Mouse (Mus musculus) liver, embryonic 16.5 days (tissue): Measurements from ENCODE around the gene Mzf1. TPM values are rescaled to one million over a fixed set of nuclear protein-coding genes. Genes with fewer than 3 reads are reported as not detected.

ENCODE experiments used
- ATAC-seq: fragments of 200-750 bp; cut with Nextera tagmentation; 2 replicates; pipeline ENCODE4 v1.8.0; 2017; ENCODE audit warnings: low read depth, mild to moderate bottlenecking, moderate number of reproducible peaks, moderate library complexity
- H3K27ac ChIP-seq: fragments of 300-500 bp; sonication (generic); 2 replicates; pipeline ENCODE4 v1.5.1; 2014; ENCODE audit warnings: mild to moderate bottlenecking, low read length
- H3K27me3 ChIP-seq: fragments of 300-500 bp; sonication (generic); 2 replicates; pipeline ENCODE4 v1.6.1; 2014; ENCODE audit warnings: low read depth, low read length, mixed read lengths; ENCODE audit not compliant: control insufficient read depth, insufficient read depth
- H3K36me3 ChIP-seq: fragments of 300-500 bp; sonication (generic); 2 replicates; pipeline ENCODE4 v1.6.1; 2014; ENCODE audit warnings: mild to moderate bottlenecking; ENCODE audit not compliant: control insufficient read depth, insufficient read depth
- H3K4me1 ChIP-seq: fragments of 300-500 bp; sonication (generic); 2 replicates; pipeline ENCODE4 v1.6.1; 2014; ENCODE audit warnings: low read depth, low read length, mixed read lengths; ENCODE audit not compliant: control insufficient read depth
- H3K4me2 ChIP-seq: fragments of 300-500 bp; sonication (generic); 2 replicates; pipeline ENCODE4 v1.6.1; 2014; ENCODE audit warnings: low read depth, low read length, mixed read lengths
- H3K4me3 ChIP-seq: fragments of 300-500 bp; sonication (generic); 2 replicates; pipeline ENCODE4 v1.5.1; 2014; ENCODE audit warnings: low read depth, mild to moderate bottlenecking, low read length
- H3K9ac ChIP-seq: fragments of 300-500 bp; sonication (generic); 2 replicates; pipeline ENCODE4 v1.6.1; 2014; ENCODE audit warnings: low read depth, low read length
- H3K9me3 ChIP-seq: fragments of 300-500 bp; sonication (generic); replicated peaks from 2 replicates; pipeline ENCODE4 v1.6.1; 2016; ENCODE audit warnings: low read length; ENCODE audit not compliant: control insufficient read depth
- WGBS: fragments of 180-500 bp; shearing (Covaris S2); extraction: QIAGEN DNeasy Blood & Tissue Kit; methylation state at CpG from one replicate; pipeline ENCODE4 v1.1.7; 2014; ENCODE audit not compliant: insufficient replicate concordance; 5-methylcytosine and 5-hydroxymethylcytosine counted together
- polyA plus RNA-seq: library from polyadenylated mRNA; unstranded; fragments of >200 nt; fragmentation: Nextera tagmentation; extraction: Ambion mirVana; gene quantifications from 2 replicates; pipeline ENCODE4 v1.2.1, GENCODE M21; 2015

Mzf1 gene
- polyA plus RNA-seq, 1 experiment from 2014 or later = 0.50 TPM

- peak; percentile 90 for ATAC-seq
Observed at GRCm38 (mm10) chr7:13037901-13038555, 16.5 kb downstream of the Mzf1 start, which contains the start of gene Ube2m. Gene Ube2m (minus strand): TSS chr7:13038275.

GRCm38 (mm10) chr7:13037366-13037765 lies 17.2 kb downstream of the Mzf1 start:
- Histone ChIP-seq H3K9me3 (no peaks in the 10 kb centered on the region), H3K4me3 (peak overlapping the region; percentile 89), H3K27me3 (peaks cover 3% of the 10 kb centered on the region), H3K27ac (peak overlapping the region; percentile 98), H3K4me2 (peak overlapping the region; percentile 94), H3K9ac (peak overlapping the region; percentile 97), H3K36me3 (peaks cover 15% of the 10 kb centered on the region), H3K4me1 (peaks cover 41% of the 10 kb centered on the region)
- WGBS = 0% methylated on average over 32 of the region's 33 CpGs
- ATAC-seq = peak; percentile 5

More at GRCm38 (mm10) chr7:13037901-13038555, 16.5 kb downstream of the Mzf1 start, which contains the start of gene Ube2m:
- WGBS = under 1% methylated on average over 64 of the region's 65 CpGs
- H3K27ac ChIP-seq = peak within 1 kb of the TSS; percentile 98
- H3K4me1 ChIP-seq = peaks cover 41% of the 10 kb centered on the region
- H3K27me3 ChIP-seq = peaks cover 10% of the 10 kb centered on the region
- H3K4me3 ChIP-seq = peak within 1 kb of the TSS; percentile 89
- no peaks in the 10 kb centered on the region for H3K9me3 ChIP-seq
- peak within 1 kb of the TSS; percentile 97 for H3K9ac ChIP-seq
- H3K36me3 ChIP-seq = peaks cover 8% of the 10 kb centered on the region
- H3K4me2 ChIP-seq = peak within 1 kb of the TSS; percentile 94

GRCm38 (mm10) chr7:13036806-13037205 lies 17.8 kb downstream of the Mzf1 start:
- no peaks in the 10 kb centered on the region for H3K9me3 ChIP-seq
- H3K4me1 ChIP-seq = peaks cover 41% of the 10 kb centered on the region
- peaks cover 20% of the 10 kb centered on the region for H3K36me3 ChIP-seq
- H3K27ac ChIP-seq = peak overlapping the region; percentile 98
- H3K4me3 ChIP-seq = peak overlapping the region; percentile 89
- 19% methylated on average over 4 of the region's 4 CpGs for WGBS
- ATAC-seq = no peak
- H3K27me3 ChIP-seq = no peaks in the 10 kb centered on the region; the same call in 1 of the 2 replicates
- peak overlapping the region; percentile 94 for H3K4me2 ChIP-seq
- H3K9ac ChIP-seq = peak overlapping the region; percentile 97

GRCm38 (mm10) chr7:13035211-13035855 lies 19.2 kb downstream of the Mzf1 start:
- H3K36me3 ChIP-seq = peaks cover 32% of the 10 kb centered on the region
- H3K4me3 ChIP-seq = peak overlapping the region; percentile 83
- H3K4me1 ChIP-seq = peaks cover 41% of the 10 kb centered on the region
- no peak for ATAC-seq
- H3K27me3 ChIP-seq = no peaks in the 10 kb centered on the region
- whole genome bisulfite sequencing = 80% methylated on average over 17 of the region's 17 CpGs
- peak overlapping the region; percentile 87 for H3K27ac ChIP-seq
- H3K9ac ChIP-seq = peak overlapping the region; percentile 86; the same call in 1 of the 2 replicates
- peak overlapping the region; percentile 78 for H3K4me2 ChIP-seq
- H3K9me3 ChIP-seq = no peaks in the 10 kb centered on the region

GRCm38 (mm10) chr7:13034148-13034977 lies 20.2 kb downstream of the Mzf1 start, which contains the start of gene Chmp2a:
Gene Chmp2a (minus strand): TSS chr7:13034807.
- WGBS = under 1% methylated on average over 45 of the region's 45 CpGs
- Histone ChIP-seq H3K36me3 (peaks cover 42% of the 10 kb centered on the region), H3K9me3 (no peaks in the 10 kb centered on the region), H3K4me2 (peak within 1 kb of the TSS; percentile 78), H3K4me1 (peaks cover 35% of the 10 kb centered on the region), H3K4me3 (peak within 1 kb of the TSS; percentile 83), H3K27ac (peak within 1 kb of the TSS; percentile 87), H3K27me3 (no peaks in the 10 kb centered on the region), H3K9ac (peak within 1 kb of the TSS; percentile 86)
- peak; percentile 73 for ATAC-seq

- Histone ChIP-seq H3K4me3 (peak overlapping the region; percentile 83), H3K9me3 (no peaks in the 10 kb centered on the region), H3K36me3 (peaks cover 49% of the 10 kb centered on the region), H3K9ac (peak overlapping the region; percentile 86), H3K27me3 (no peaks in the 10 kb centered on the region), H3K4me1 (peaks cover 27% of the 10 kb centered on the region), H3K4me2 (peak overlapping the region; percentile 78), H3K27ac (peak overlapping the region; percentile 87)
- 41% methylated on average over 13 of the region's 13 CpGs for WGBS
- ATAC-seq = no peak
Observed at GRCm38 (mm10) chr7:13033451-13034147, 21.0 kb downstream of the Mzf1 start.

- no peaks in the 10 kb centered on the region for H3K27me3 ChIP-seq
- H3K27ac ChIP-seq = no peak overlapping the region
- peaks cover 60% of the 10 kb centered on the region for H3K36me3 ChIP-seq
- H3K4me2 ChIP-seq = no peak overlapping the region
- ATAC-seq = no peak
- WGBS = 89% methylated on average over 7 of the region's 7 CpGs
- H3K9ac ChIP-seq = no peak overlapping the region
- peaks cover 26% of the 10 kb centered on the region for H3K4me1 ChIP-seq
- H3K4me3 ChIP-seq = no peak overlapping the region
- H3K9me3 ChIP-seq = no peaks in the 10 kb centered on the region
Observed at GRCm38 (mm10) chr7:13032541-13032940, 22.0 kb downstream of the Mzf1 start.

- Histone ChIP-seq H3K4me1 (peaks cover 26% of the 10 kb centered on the region), H3K27me3 (no peaks in the 10 kb centered on the region), H3K4me3 (no peak overlapping the region), H3K4me2 (no peak overlapping the region), H3K9ac (no peak overlapping the region), H3K9me3 (no peaks in the 10 kb centered on the region), H3K27ac (no peak overlapping the region), H3K36me3 (peaks cover 65% of the 10 kb centered on the region)
- ATAC-seq = no peak
- 71% methylated on average over 2 of the region's 2 CpGs for WGBS
Observed at GRCm38 (mm10) chr7:13031983-13032382, 22.6 kb downstream of the Mzf1 start.
